Mouse (Mus musculus) hindbrain, embryonic 16.5 days (tissue): ENCODE results near the gene Vash2. TPM values are rescaled to one million over a fixed set of nuclear protein-coding genes. Genes with fewer than 3 reads are reported as not detected.

Experiments used
- ATAC-seq: fragments of 200-750 bp; cut with Nextera tagmentation; 2 replicates; pipeline ENCODE4 v1.8.0; 2017; ENCODE audit warnings: moderate TSS enrichment, moderate library complexity
- H3K27ac ChIP-seq: fragments of 300-500 bp; sonication (generic); 2 replicates; pipeline ENCODE4 v1.5.1; 2014; ENCODE audit warnings: low read depth, mild to moderate bottlenecking, control low read depth, low read length, moderate library complexity
- H3K27me3 ChIP-seq: fragments of 300-500 bp; sonication (generic); replicated peaks from 2 replicates; pipeline ENCODE4 v1.6.1; 2014; ENCODE audit warnings: low read length; ENCODE audit not compliant: control insufficient read depth, insufficient read depth
- H3K36me3 ChIP-seq: fragments of 300-500 bp; sonication (generic); 2 replicates; pipeline ENCODE4 v1.6.1; 2014; ENCODE audit warnings: mild to moderate bottlenecking, low read length, moderate library complexity, mixed read lengths; ENCODE audit not compliant: control insufficient read depth, insufficient read depth
- H3K4me1 ChIP-seq: fragments of 300-500 bp; sonication (generic); 2 replicates; pipeline ENCODE4 v1.6.1; 2014; ENCODE audit warnings: low read depth, low read length; ENCODE audit not compliant: control insufficient read depth, insufficient read depth
- H3K4me2 ChIP-seq: fragments of 300-500 bp; sonication (generic); 2 replicates; pipeline ENCODE4 v1.6.1; 2014; ENCODE audit warnings: mild to moderate bottlenecking, low read length, control low read depth, moderate library complexity
- H3K4me3 ChIP-seq: fragments of 300-500 bp; sonication (generic); 2 replicates; pipeline ENCODE4 v1.5.1; 2014; ENCODE audit warnings: mild to moderate bottlenecking, low read length, control low read depth, moderate library complexity
- H3K9ac ChIP-seq: fragments of 300-500 bp; sonication (generic); 2 replicates; pipeline ENCODE4 v1.6.1; 2014; ENCODE audit warnings: low read depth, mild to moderate bottlenecking, control low read depth, low read length, moderate library complexity
- H3K9me3 ChIP-seq: fragments of 300-500 bp; sonication (generic); 2 replicates; pipeline ENCODE4 v1.6.1; 2014; ENCODE audit warnings: mild to moderate bottlenecking, low read length, moderate library complexity; ENCODE audit not compliant: control insufficient read depth
- WGBS: fragments of 180-500 bp; shearing (Covaris S2); extraction: QIAGEN DNeasy Blood & Tissue Kit; methylation state at CpG from one replicate; pipeline ENCODE4 v1.1.7; 2014; 5-methylcytosine and 5-hydroxymethylcytosine counted together
- polyA plus RNA-seq: library from polyadenylated mRNA; unstranded; fragments of >200 nt; fragmentation: Nextera tagmentation; extraction: Ambion mirVana; gene quantifications from 2 replicates; pipeline ENCODE4 v1.2.1, GENCODE M21; 2015

Vash2 gene
- polyA plus RNA-seq, 1 experiment from 2014 or later: 76.5 TPM

GRCm38 (mm10) chr1:190980470-190980869 lies 1.4 kb upstream of the Vash2 start:
- no peak for ATAC-seq
- peaks cover 21% of the 10 kb centered on the region for H3K4me1 ChIP-seq
- WGBS: 94% methylated on average over 1 of the region's 1 CpGs
- no peaks in the 10 kb centered on the region for H3K27me3 ChIP-seq
- no peaks in the 10 kb centered on the region for H3K9me3 ChIP-seq
- no peaks in the 10 kb centered on the region for H3K36me3 ChIP-seq
- no peak overlapping the region for H3K4me2 ChIP-seq
- H3K4me3 ChIP-seq: no peak overlapping the region
- no peak overlapping the region for H3K9ac ChIP-seq
- no peak overlapping the region for H3K27ac ChIP-seq

DNA sequence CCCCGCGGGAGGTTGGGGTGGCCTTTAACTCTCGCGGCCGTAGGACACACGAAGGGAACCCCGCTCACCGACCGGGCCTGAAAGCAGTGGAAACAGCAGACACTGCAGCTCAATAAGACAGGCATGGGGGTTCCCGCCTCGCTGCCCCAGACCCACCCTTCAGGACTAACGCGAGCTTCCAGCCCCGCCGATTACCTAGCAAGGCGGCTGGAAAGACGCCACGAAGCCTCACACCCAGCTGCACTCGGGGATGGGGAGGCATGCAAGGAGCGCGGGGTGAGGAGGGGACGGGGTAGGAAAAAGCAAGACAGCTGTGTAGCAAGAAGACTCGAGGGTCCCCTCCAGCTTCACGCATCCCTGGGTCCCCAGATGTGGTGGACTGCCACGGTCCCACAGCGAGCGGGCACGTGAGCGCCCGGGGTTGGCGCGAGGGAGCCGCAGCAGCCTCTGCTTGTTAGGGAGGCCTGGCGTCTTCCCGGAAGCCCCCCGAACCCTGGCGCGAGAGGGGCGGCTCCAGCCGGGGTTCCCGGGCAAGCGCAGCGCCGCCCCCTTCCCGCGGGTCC lies 504 bp downstream of the Vash2 start:
- Histone ChIP-seq H3K27ac (peak overlapping the region; percentile 97), H3K4me1 (peaks cover 33% of the 10 kb centered on the region), H3K36me3 (no peaks in the 10 kb centered on the region), H3K9ac (peak overlapping the region; percentile 87), H3K9me3 (no peaks in the 10 kb centered on the region), H3K4me3 (peak overlapping the region; percentile 70), H3K27me3 (no peaks in the 10 kb centered on the region), H3K4me2 (peak overlapping the region; percentile 88)
- peak; percentile 77 for ATAC-seq
- under 1% methylated on average over 42 of the region's 46 CpGs for WGBS

DNA sequence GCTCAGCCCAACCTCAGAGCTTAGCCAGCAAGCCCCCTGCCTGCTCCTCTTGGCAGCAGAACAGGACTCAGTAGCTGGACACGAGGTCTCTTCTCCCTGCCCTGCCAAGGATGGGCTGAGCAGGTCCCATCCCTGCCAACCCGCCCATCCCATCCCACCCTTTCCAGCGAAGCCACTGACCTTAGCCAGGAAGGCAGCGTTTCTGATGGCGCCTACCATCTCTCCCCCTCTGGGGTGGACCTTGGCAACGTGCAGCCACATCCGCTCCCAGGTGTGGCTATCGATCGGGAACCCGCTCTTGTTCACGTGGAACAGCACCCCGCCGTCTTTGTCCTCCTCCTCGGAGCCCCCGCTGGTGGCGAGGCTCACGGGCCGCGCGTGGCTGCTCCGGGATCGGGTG lies 1.1 kb downstream of the Vash2 start:
- Histone ChIP-seq H3K9ac (peak overlapping the region; percentile 87), H3K4me3 (peak overlapping the region; percentile 70), H3K36me3 (no peaks in the 10 kb centered on the region), H3K4me1 (peaks cover 34% of the 10 kb centered on the region), H3K9me3 (no peaks in the 10 kb centered on the region), H3K4me2 (peak overlapping the region; percentile 88), H3K27me3 (no peaks in the 10 kb centered on the region), H3K27ac (peak overlapping the region; percentile 97)
- under 1% methylated on average over 22 of the region's 22 CpGs for WGBS
- peak; percentile 66 for ATAC-seq

- no peak for ATAC-seq
- Histone ChIP-seq H3K4me2 (peak overlapping the region; percentile 88), H3K4me3 (peak overlapping the region; percentile 70), H3K27ac (peak overlapping the region; percentile 97; the same call in 1 of the 2 replicates), H3K9me3 (no peaks in the 10 kb centered on the region), H3K36me3 (no peaks in the 10 kb centered on the region), H3K9ac (peak overlapping the region; percentile 87), H3K27me3 (no peaks in the 10 kb centered on the region), H3K4me1 (peaks cover 40% of the 10 kb centered on the region)
- 38% methylated on average over 11 of the region's 11 CpGs for WGBS
Observed at GRCm38 (mm10) chr1:190976887-190977573, 2.1 kb downstream of the Vash2 start.

DNA sequence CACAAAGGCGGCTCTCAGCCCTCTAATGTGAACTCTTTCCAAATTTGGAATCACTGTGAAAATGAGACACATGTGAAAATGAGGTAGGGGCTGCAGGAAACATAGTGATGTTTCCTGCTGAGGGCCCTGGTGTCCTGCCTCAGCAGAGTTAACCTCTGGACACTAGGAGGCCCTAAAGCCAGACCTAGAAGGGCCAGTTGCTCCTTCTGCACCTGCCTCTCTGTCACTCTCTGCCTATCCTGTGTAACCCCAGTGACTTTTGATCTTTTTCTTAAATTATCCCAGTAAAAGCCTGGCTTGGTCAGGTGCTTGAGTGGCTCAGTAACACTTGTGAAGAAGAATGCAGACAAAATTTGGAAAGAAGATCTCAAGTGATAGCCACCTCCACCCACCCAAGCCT lies 4.3 kb downstream of the Vash2 start:
- no peaks in the 10 kb centered on the region for H3K27me3 ChIP-seq
- H3K36me3 ChIP-seq: peaks cover 4% of the 10 kb centered on the region; the same call in 1 of the 2 replicates
- no peak overlapping the region for H3K27ac ChIP-seq
- ATAC-seq: no peak
- no peak overlapping the region for H3K4me3 ChIP-seq
- H3K9ac ChIP-seq: no peak overlapping the region
- no peaks in the 10 kb centered on the region for H3K9me3 ChIP-seq
- H3K4me1 ChIP-seq: peaks cover 40% of the 10 kb centered on the region
- 91% methylated on average over 1 of the region's 1 CpGs for WGBS
- H3K4me2 ChIP-seq: no peak overlapping the region

GRCm38 (mm10) chr1:190974191-190974590 lies 4.9 kb downstream of the Vash2 start:
- Histone ChIP-seq H3K4me2 (no peak overlapping the region), H3K27ac (no peak overlapping the region), H3K4me3 (no peak overlapping the region), H3K4me1 (peaks cover 40% of the 10 kb centered on the region), H3K9ac (no peak overlapping the region), H3K27me3 (no peaks in the 10 kb centered on the region), H3K9me3 (no peaks in the 10 kb centered on the region), H3K36me3 (peaks cover 8% of the 10 kb centered on the region; the same call in 1 of the 2 replicates)
- no peak for ATAC-seq
- WGBS: 88% methylated on average over 8 of the region's 8 CpGs

DNA sequence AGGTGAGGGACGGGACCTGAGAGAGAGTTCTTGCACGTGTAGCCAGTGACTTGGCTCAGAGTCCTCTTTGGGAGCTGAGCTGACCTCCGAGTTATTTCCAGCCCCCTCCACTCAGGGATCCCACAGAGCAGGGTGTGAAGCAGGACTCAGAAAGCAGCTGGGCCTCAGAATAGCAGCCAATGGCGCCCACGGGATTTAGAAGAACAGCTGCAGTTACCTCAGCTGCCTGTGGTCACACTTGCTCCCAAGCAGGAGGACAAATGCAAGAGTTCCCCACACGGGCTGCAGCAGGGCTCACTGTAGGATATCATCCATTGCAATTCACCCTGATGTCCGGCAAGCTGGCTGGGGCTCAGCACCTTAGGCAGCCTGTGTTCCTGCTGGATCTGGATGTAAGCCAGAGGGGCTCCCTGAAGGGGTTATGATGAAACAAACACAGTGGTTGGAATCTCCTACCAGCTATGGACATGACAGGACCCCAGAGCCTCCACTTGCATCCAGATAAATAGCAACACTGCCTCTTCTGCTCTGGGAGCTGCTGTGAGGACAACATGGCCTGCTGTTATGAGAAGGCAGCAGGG lies 6.4 kb downstream of the Vash2 start:
- WGBS: 52% methylated on average over 7 of the region's 7 CpGs
- Histone ChIP-seq H3K27me3 (no peaks in the 10 kb centered on the region), H3K27ac (no peak overlapping the region), H3K9me3 (no peaks in the 10 kb centered on the region), H3K9ac (no peak overlapping the region; the same call in 1 of the 2 replicates), H3K4me1 (peaks cover 40% of the 10 kb centered on the region), H3K4me2 (no peak overlapping the region), H3K36me3 (peaks cover 12% of the 10 kb centered on the region; the same call in 1 of the 2 replicates), H3K4me3 (no peak overlapping the region)
- ATAC-seq: no peak

DNA sequence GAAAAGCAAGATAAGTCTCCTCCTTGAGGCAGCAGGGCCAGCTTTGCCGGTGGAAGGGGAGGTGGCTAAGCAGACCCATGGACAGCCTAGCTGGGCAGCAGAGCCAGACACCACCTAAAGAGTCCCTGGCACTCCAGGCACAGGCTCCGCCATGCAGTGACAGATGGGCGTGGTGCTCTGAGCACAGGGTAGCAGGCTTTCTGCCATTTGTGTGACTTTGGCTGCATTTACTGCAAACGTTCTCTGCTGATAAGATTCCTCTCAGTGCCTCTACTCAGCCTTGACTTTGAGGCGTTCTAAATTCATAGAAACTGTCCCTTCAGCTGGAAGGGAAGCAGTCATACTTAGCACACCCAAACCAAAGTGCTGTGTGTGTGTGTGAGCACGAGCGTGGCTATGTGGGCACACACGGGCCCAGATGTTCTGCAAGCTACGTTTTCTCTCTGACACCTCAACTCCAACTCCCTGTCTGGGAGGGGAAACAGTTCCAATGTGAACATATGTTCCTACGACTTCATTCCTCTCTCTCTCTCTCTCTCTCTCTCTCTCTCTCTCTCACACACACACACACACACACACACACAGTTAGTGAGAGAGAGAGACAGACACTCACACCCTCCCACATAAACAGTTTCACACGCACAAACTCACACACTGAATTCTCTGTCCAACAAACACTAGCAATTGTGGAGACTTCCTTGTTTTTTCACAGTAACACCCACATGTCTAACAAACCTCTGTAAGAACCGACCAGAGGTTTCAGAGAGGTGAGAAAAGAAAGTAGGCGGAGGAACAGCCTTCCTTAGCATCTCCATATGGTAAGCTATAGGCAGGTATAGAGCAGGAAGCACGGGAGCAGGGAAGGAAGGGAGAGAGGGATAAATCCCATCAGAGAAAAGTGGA lies 7.1 kb downstream of the Vash2 start:
- no peak overlapping the region for H3K4me2 ChIP-seq
- H3K4me1 ChIP-seq: peaks cover 33% of the 10 kb centered on the region
- H3K27me3 ChIP-seq: no peaks in the 10 kb centered on the region
- ATAC-seq: no peak
- no peak overlapping the region for H3K9ac ChIP-seq
- no peak overlapping the region for H3K4me3 ChIP-seq
- no peaks in the 10 kb centered on the region for H3K9me3 ChIP-seq
- H3K36me3 ChIP-seq: peaks cover 12% of the 10 kb centered on the region; the same call in 1 of the 2 replicates
- 72% methylated on average over 14 of the region's 14 CpGs for WGBS
- H3K27ac ChIP-seq: no peak overlapping the region
